Mouse (Mus musculus): ENCODE data around the gene Ttl. TPM values are rescaled to one million over a fixed set of nuclear protein-coding genes. Genes with fewer than 3 reads are reported as not detected.

The Ttl gene
- polyA plus RNA-seq (2016; fragmentation: Nextera tagmentation; extraction: Ambion mirVana) = 7.9 and 8.3 TPM in 2 replicates

GRCm38 (mm10) chr2:129065437-129066282 lies at the start of gene Ttl:
Gene Ttl (plus strand): TSS chr2:129065942.
- Histone ChIP-seq H3K9ac (peak within 1 kb of the TSS; percentile 81), H3K27ac (ENCODE audit: poor library complexity, severe bottlenecking) (peak within 1 kb of the TSS; percentile 29), H3K9me3 (replicated peaks) (0 out of 2 replicates have a peak, but pooled peaks cover 3% of the 10 kb centered on the region), H3K4me1 (replicated peaks) (peaks cover 11% of the 10 kb centered on the region; the same call in 1 of the 2 replicates), H3K4me3 (peak within 1 kb of the TSS; percentile 79), H3K27me3 (replicated peaks) (no peaks in the 10 kb centered on the region), H3K36me3 (peaks cover 17% of the 10 kb centered on the region), H3K4me2 (peak within 1 kb of the TSS; percentile 82)
- 2% methylated on average over 61 of the region's 62 CpGs for WGBS
- ATAC-seq (ENCODE audit: insufficient number of reproducible peaks, low FRiP score) = peak; percentile 94

- ATAC-seq (ENCODE audit: insufficient number of reproducible peaks, low FRiP score) = no peak
- H3K9ac ChIP-seq = no peak overlapping the region
- no peak overlapping the region for H3K4me2 ChIP-seq
- no peaks in the 10 kb centered on the region for H3K36me3 ChIP-seq
- H3K4me3 ChIP-seq = no peak overlapping the region
- no peak overlapping the region for H3K27ac ChIP-seq (ENCODE audit: poor library complexity, severe bottlenecking)
- no peaks in the 10 kb centered on the region for H3K27me3 ChIP-seq (replicated peaks)
- no peaks in the 10 kb centered on the region for H3K4me1 ChIP-seq (replicated peaks)
- H3K9me3 ChIP-seq (replicated peaks) = no peaks in the 10 kb centered on the region
- WGBS = 82% methylated on average over 2 of the region's 2 CpGs
Measured at GRCm38 (mm10) chr2:129020106-129020505, 45.6 kb upstream of the Ttl start.

- Histone ChIP-seq H3K27me3 (replicated peaks) (no peaks in the 10 kb centered on the region), H3K27ac (ENCODE audit: poor library complexity, severe bottlenecking) (no peak overlapping the region), H3K4me1 (replicated peaks) (no peaks in the 10 kb centered on the region), H3K4me3 (no peak overlapping the region), H3K4me2 (no peak overlapping the region), H3K9me3 (replicated peaks) (no peaks in the 10 kb centered on the region), H3K36me3 (no peaks in the 10 kb centered on the region), H3K9ac (no peak overlapping the region)
- no peak for ATAC-seq (ENCODE audit: insufficient number of reproducible peaks, low FRiP score)
- WGBS = 76% methylated on average over 9 of the region's 9 CpGs
Measured at GRCm38 (mm10) chr2:129024820-129025219, 40.9 kb upstream of the Ttl start.

GRCm38 (mm10) chr2:129035381-129035780 lies 30.4 kb upstream of the Ttl start:
- no peaks in the 10 kb centered on the region for H3K9me3 ChIP-seq (replicated peaks)
- H3K9ac ChIP-seq = no peak overlapping the region
- H3K36me3 ChIP-seq = no peaks in the 10 kb centered on the region
- WGBS = 75% methylated on average over 5 of the region's 5 CpGs
- H3K4me2 ChIP-seq = no peak overlapping the region
- peaks cover 15% of the 10 kb centered on the region for H3K4me1 ChIP-seq (replicated peaks)
- ATAC-seq (ENCODE audit: insufficient number of reproducible peaks, low FRiP score) = no peak
- no peak overlapping the region for H3K4me3 ChIP-seq
- H3K27me3 ChIP-seq (replicated peaks) = peaks cover 38% of the 10 kb centered on the region
- H3K27ac ChIP-seq (ENCODE audit: poor library complexity, severe bottlenecking) = no peak overlapping the region

- Histone ChIP-seq H3K36me3 (no peaks in the 10 kb centered on the region), H3K9ac (peak overlapping the region; percentile 28), H3K27me3 (replicated peaks) (peaks cover 59% of the 10 kb centered on the region), H3K4me2 (peak overlapping the region; percentile 96), H3K4me3 (peak overlapping the region; percentile 52), H3K9me3 (replicated peaks) (no peaks in the 10 kb centered on the region), H3K4me1 (replicated peaks) (peaks cover 15% of the 10 kb centered on the region), H3K27ac (ENCODE audit: poor library complexity, severe bottlenecking) (no peak overlapping the region)
- ATAC-seq (ENCODE audit: insufficient number of reproducible peaks, low FRiP score) = no peak
- 12% methylated on average over 15 of the region's 15 CpGs for WGBS
Measured at GRCm38 (mm10) chr2:129038426-129038936, 27.3 kb upstream of the Ttl start.

- Histone ChIP-seq H3K9me3 (replicated peaks) (no peaks in the 10 kb centered on the region), H3K27me3 (replicated peaks) (peaks cover 59% of the 10 kb centered on the region), H3K4me1 (replicated peaks) (peaks cover 15% of the 10 kb centered on the region), H3K36me3 (no peaks in the 10 kb centered on the region), H3K4me2 (peak overlapping the region; percentile 96), H3K27ac (ENCODE audit: poor library complexity, severe bottlenecking) (no peak overlapping the region), H3K9ac (peak overlapping the region; percentile 28), H3K4me3 (peak overlapping the region; percentile 52)
- ATAC-seq (ENCODE audit: insufficient number of reproducible peaks, low FRiP score) = no peak
- WGBS = 3% methylated on average over 62 of the region's 62 CpGs
Measured at GRCm38 (mm10) chr2:129038937-129039631, 26.7 kb upstream of the Ttl start.

GRCm38 (mm10) chr2:129040567-129040966 lies 25.2 kb upstream of the Ttl start:
- H3K36me3 ChIP-seq = no peaks in the 10 kb centered on the region
- H3K4me2 ChIP-seq = no peak overlapping the region
- H3K9ac ChIP-seq = no peak overlapping the region
- H3K4me3 ChIP-seq = no peak overlapping the region
- no peak overlapping the region for H3K27ac ChIP-seq (ENCODE audit: poor library complexity, severe bottlenecking)
- peaks cover 59% of the 10 kb centered on the region for H3K27me3 ChIP-seq (replicated peaks)
- H3K9me3 ChIP-seq (replicated peaks) = no peaks in the 10 kb centered on the region
- peaks cover 15% of the 10 kb centered on the region for H3K4me1 ChIP-seq (replicated peaks)
- no peak for ATAC-seq (ENCODE audit: insufficient number of reproducible peaks, low FRiP score)
- 21% methylated on average over 6 of the region's 6 CpGs for WGBS

- H3K4me3 ChIP-seq = no peak overlapping the region
- H3K9ac ChIP-seq = no peak overlapping the region
- WGBS = 64% methylated on average over 6 of the region's 6 CpGs
Measured at GRCm38 (mm10) chr2:129046172-129046845, 19.4 kb upstream of the Ttl start.

GRCm38 (mm10) chr2:129046846-129047196 lies 18.9 kb upstream of the Ttl start:
- Histone ChIP-seq H3K9me3 (replicated peaks) (no peaks in the 10 kb centered on the region), H3K4me2 (no peak overlapping the region), H3K27ac (ENCODE audit: poor library complexity, severe bottlenecking) (no peak overlapping the region), H3K4me1 (replicated peaks) (no peaks in the 10 kb centered on the region), H3K9ac (no peak overlapping the region), H3K36me3 (no peaks in the 10 kb centered on the region), H3K27me3 (replicated peaks) (peaks cover 12% of the 10 kb centered on the region), H3K4me3 (no peak overlapping the region)
- WGBS = 84% methylated on average over 4 of the region's 4 CpGs
- no peak for ATAC-seq (ENCODE audit: insufficient number of reproducible peaks, low FRiP score)

More at GRCm38 (mm10) chr2:129046172-129046845, 19.4 kb upstream of the Ttl start:
- Histone ChIP-seq H3K4me1 (replicated peaks) (no peaks in the 10 kb centered on the region), H3K27me3 (replicated peaks) (peaks cover 15% of the 10 kb centered on the region), H3K4me2 (no peak overlapping the region), H3K36me3 (no peaks in the 10 kb centered on the region), H3K27ac (ENCODE audit: poor library complexity, severe bottlenecking) (no peak overlapping the region), H3K9me3 (replicated peaks) (no peaks in the 10 kb centered on the region)
- no peak for ATAC-seq (ENCODE audit: insufficient number of reproducible peaks, low FRiP score)

GRCm38 (mm10) chr2:129047811-129048210 lies 17.9 kb upstream of the Ttl start, which contains the start of gene Vinac1:
Gene Vinac1 (minus strand): TSS chr2:129048172.
- 74% methylated on average over 8 of the region's 8 CpGs for WGBS
- Histone ChIP-seq H3K27me3 (replicated peaks) (0 out of 2 replicates have a peak, but pooled peaks cover 3% of the 10 kb centered on the region), H3K36me3 (no peaks in the 10 kb centered on the region), H3K4me1 (replicated peaks) (no peaks in the 10 kb centered on the region), H3K27ac (ENCODE audit: poor library complexity, severe bottlenecking) (no peak within 1 kb of the TSS), H3K9ac (no peak within 1 kb of the TSS), H3K4me2 (no peak within 1 kb of the TSS), H3K9me3 (replicated peaks) (no peaks in the 10 kb centered on the region), H3K4me3 (no peak within 1 kb of the TSS)
- ATAC-seq (ENCODE audit: insufficient number of reproducible peaks, low FRiP score) = no peak
